Mouse (Mus musculus) CD4-positive, CD25-positive, alpha-beta regulatory T cell, adult 4 months (primary cell): ENCODE data around the gene Smok3b. TPM values are rescaled to one million over a fixed set of nuclear protein-coding genes. Genes with fewer than 3 reads are reported as not detected.

ENCODE experiments used
- ATAC-seq: one replicate; pipeline ENCODE4 v1.8.0; 2017
- polyA plus RNA-seq, 2 experiments: library from polyadenylated mRNA; unstranded; fragments of 100-300 nt; shearing (Covaris generic); gene quantifications; one replicate each; pipeline ENCODE4 v1.2.1; 2017

The Smok3b gene
- polyA plus RNA-seq, 2 experiments from 2014 or later = not detected

GRCm38 (mm10) chr5:138085421-138085911 is 64.2 kb downstream of the Smok3b start:
- peak; percentile 61 for ATAC-seq

DNA sequence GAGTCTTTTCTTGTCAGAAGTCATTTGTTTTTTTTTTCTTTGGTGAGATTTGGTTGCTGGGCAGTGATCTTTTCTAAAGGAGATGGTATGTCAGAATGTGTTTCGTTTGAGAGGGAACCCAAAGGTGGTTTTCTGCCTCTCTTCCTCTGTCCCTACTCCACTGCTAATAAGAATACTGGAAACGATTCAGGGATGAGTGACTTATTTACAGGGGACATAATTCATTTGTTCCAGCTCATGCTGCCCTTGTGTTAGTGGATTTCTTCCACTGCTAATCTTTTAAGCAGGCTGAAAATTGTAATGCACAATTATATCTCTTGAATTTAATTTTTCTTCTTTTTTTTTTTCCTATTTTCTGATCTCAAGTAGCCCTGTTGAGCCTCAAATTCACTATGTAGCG is 65.6 kb downstream of the Smok3b start:
- ATAC-seq = no peak

DNA sequence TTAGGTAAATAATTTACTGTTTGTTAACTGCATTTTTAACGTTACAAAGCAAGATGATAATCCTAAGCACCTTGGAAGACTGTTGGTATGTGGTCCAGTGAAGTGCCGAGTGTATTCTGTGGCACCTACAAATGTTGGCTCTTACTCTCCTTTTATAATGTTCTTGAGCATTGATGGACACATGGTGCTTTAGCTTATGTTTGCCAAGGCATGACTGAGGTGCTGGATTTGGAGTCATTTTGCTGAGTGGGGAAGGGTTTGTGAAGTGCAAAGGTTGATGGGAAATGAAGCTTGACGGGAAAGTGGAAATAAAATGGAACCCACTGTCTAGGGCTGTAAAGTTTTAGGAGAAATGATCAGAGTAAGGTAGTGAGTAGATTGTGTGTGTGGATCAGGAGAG is 67.1 kb downstream of the Smok3b start:
- ATAC-seq = no peak

DNA sequence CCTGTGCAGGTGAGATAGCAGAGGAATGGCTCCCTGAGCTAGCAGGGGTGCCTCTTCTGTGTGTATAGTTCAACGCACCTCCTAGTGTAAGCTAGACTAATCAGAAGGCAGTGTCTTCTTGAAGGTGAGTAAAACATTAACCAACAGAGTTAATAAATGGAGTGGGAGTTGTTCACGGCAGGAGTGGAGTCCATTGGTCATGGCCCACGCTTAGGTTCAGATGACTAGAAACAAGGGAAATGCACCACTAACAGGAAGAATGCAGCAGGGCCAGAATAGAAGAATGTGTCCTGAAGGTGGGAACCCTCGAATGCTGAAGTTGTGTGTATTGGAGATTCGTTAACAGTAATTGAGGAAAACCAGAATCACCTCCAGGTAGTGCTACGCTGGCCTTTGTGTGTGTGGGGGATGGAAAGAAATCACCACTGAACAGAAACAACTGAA is 67.9 kb downstream of the Smok3b start:
- ATAC-seq = no peak

GRCm38 (mm10) chr5:138090271-138090670 is 69.0 kb downstream of the Smok3b start:
- no peak for ATAC-seq

GRCm38 (mm10) chr5:138090737-138091136 is 69.5 kb downstream of the Smok3b start:
- no peak for ATAC-seq

- no peak for ATAC-seq
These were observed 71.5 kb downstream of the Smok3b start for GRCm38 (mm10) chr5:138092771-138093170.

GRCm38 (mm10) chr5:138094474-138094873 is 73.2 kb downstream of the Smok3b start:
- ATAC-seq = no peak

Other genes with a start within 250 kb of the Smok3b start
- 1 to 10 TPM; 6.9 to 7.0 TPM for gene Ppp1r35, start 242.6 kb upstream of the Smok3b start, polyA plus RNA-seq
- gene Mepce, start 233.8 kb upstream of the Smok3b start, polyA plus RNA-seq = 10 to 100 TPM; 27.5 to 32.3 TPM
- 10 to 100 TPM; 15.2 to 24.8 TPM for gene Zcwpw1, start 233.6 kb upstream of the Smok3b start, polyA plus RNA-seq
- gene Pilra, start 185.1 kb upstream of the Smok3b start, polyA plus RNA-seq = under 1 TPM in 1 of 2 experiments, not detected in 1; 0.51 TPM
- under 1 TPM in 1 of 2 experiments, not detected in 1; 0.58 TPM for gene Pilrb1, start 163.3 kb upstream of the Smok3b start, polyA plus RNA-seq
- 1 to 10 TPM in 1 of 2 experiments, not detected in 1; 1.9 TPM for gene Pilrb2, start 149.6 kb upstream of the Smok3b start, polyA plus RNA-seq
- gene Cyp3a13, start 99.8 kb upstream of the Smok3b start, polyA plus RNA-seq = not detected
- under 1 TPM in 1 of 2 experiments, not detected in 1; 0.08 TPM for gene Gjc3, start 58.3 kb upstream of the Smok3b start, polyA plus RNA-seq
- not detected for gene Azgp1, start 39.9 kb upstream of the Smok3b start, polyA plus RNA-seq
- not detected for gene Smok3a, start 168 bp upstream of the Smok3b start, polyA plus RNA-seq
- not detected for gene Smok3c, start 31.8 kb downstream of the Smok3b start, polyA plus RNA-seq
- 10 to 100 TPM in 1 of 2 experiments, 1 to 10 TPM in 1; 9.2 to 13.0 TPM for gene Zkscan1, start 63.7 kb downstream of the Smok3b start, polyA plus RNA-seq
- gene Zscan21, start 95.5 kb downstream of the Smok3b start, polyA plus RNA-seq = 10 to 100 TPM; 22.8 TPM
- 10 to 100 TPM; 10.6 to 20.3 TPM for gene Zfp113, start 134.3 kb downstream of the Smok3b start, polyA plus RNA-seq
- gene Cops6, start 139.6 kb downstream of the Smok3b start, polyA plus RNA-seq = 100 to 1,000 TPM; 184 to 231 TPM
- 1 to 10 TPM; 5.3 to 6.1 TPM for gene Ap4m1, start 150.6 kb downstream of the Smok3b start, polyA plus RNA-seq
- gene Mcm7, start 151.0 kb downstream of the Smok3b start, polyA plus RNA-seq = 10 to 100 TPM; 47.6 to 74.5 TPM
- 10 to 100 TPM; 60.5 to 73.4 TPM for gene Taf6, start 166.0 kb downstream of the Smok3b start, polyA plus RNA-seq
- gene Cnpy4, start 166.1 kb downstream of the Smok3b start, polyA plus RNA-seq = 10 to 100 TPM; 42.2 to 61.8 TPM
- gene Mblac1, start 172.9 kb downstream of the Smok3b start, polyA plus RNA-seq = not detected
- under 1 TPM in 1 of 2 experiments, not detected in 1; 0.31 TPM for gene Nxpe5, start 204.5 kb downstream of the Smok3b start, polyA plus RNA-seq
- 100 to 1,000 TPM; 111 to 120 TPM for gene Lamtor4, start 234.1 kb downstream of the Smok3b start, polyA plus RNA-seq
- gene BC037034, start 242.6 kb downstream of the Smok3b start, polyA plus RNA-seq = 1 to 10 TPM; 2.7 to 4.4 TPM